Mouse (Mus musculus): Measurements from ENCODE around the gene Rab40c.

Gene Rab40c

DNA sequence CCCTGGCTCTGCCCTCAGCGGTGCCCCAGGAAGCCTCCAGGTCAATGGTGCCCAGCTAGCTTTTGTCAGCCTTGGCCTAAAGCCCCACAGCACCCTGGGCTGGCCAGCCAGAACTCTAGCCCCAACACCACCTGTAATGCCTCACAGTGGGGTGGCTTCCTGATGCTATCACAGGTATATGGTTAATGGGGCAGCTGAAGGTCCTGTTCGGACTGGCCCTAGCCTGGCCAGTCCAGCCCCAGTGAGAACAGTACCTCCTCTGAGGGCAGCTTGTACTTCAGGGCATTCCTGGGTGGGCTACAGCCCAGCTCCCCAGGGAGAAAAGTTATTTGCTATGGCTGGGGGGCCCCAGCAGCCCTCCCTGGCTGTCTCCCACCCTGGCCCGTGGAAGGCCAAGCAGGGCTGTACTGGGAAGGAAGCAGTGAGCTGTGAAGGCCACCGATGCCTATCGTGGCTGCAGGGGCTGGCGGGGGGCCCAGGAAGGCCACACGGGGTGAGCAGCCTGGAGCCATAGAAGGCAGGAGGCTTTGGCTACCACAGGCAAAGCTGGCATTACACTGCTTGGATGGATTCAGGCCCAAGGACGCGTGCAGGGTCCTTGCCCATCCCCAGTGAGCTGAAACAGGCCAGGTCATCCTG is 26.1 kb upstream of the Rab40c start:
- DNase-seq: peak in 1 of 2 experiments; percentile 39

DNA sequence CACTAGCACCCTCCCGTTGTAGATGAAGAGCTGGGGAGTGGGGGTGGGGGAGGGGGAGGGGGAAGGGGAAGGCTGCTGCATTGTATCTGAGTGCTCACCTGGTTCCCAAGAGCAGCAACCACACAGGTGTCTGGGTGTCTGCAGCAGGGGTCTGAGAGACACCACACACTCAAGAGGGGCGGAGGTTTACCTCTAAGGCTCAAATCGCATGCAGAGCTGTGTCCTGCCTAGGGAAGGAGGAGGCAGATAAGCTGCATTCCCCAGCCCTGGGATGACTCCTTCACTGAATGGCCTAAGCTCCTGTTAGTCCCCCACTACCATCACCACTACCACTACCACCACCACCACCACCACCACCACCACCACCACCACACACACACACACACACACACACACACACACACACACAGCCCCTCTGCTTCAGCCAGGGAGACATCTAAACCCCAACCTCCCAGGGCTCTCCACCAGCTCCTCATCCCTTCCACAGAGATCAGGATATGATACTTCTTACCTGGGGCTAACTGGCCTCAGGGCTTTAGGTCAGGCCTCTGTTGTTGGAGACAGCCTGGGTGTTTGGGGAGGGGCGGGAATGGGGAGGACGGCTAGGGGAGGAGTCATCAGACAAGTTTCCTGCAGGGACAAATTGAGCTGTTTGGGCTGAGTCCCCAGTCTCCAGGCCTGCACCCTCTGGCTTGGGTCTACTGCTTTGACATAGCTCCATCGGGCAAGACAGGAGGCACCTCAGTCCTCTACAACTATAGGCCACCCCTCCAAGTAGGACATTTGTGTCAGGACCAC is 25.0 kb upstream of the Rab40c start, which contains the start of the genes Pigq and Nhlrc4:
Gene Pigq, minus strand, starts transcription at position 571 of the 798 bp plus-strand sequence.
Gene Nhlrc4, minus strand, starts transcription at position 596 of the 798 bp plus-strand sequence.
- DNase-seq: no peak

- DNase-seq: no peak
Observed at GRCm38 (mm10) chr17:25943769-25944168, 24.2 kb upstream of the Rab40c start.

GRCm38 (mm10) chr17:25943221-25943620 is 23.7 kb upstream of the Rab40c start:
- no peak for DNase-seq

GRCm38 (mm10) chr17:25942597-25943151 is 23.1 kb upstream of the Rab40c start:
- DNase-seq: no peak

- peak; percentile 91 to 93 for DNase-seq
Observed at GRCm38 (mm10) chr17:25941511-25942241, 22.1 kb upstream of the Rab40c start.

DNA sequence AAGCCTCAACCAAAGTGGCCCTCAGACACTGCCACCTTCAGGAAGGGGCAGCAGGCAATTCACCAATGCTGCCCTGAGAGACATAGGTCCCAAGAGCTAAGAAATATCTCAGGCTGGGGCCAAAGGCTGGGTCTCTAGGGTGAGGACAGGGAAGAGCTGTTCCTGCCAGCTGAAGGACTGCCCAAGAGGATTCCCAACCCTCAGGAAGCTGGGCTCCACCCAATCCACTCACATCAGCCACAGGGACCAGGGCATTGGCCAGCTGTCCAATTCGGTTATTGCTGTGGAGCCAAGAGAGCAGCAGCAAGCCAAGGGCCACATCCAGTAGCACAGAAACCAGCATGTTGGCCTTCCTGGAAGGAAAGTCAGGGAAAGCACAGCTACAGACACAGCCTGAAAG is 15.0 kb upstream of the Rab40c start:
- no peak for DNase-seq

DNA sequence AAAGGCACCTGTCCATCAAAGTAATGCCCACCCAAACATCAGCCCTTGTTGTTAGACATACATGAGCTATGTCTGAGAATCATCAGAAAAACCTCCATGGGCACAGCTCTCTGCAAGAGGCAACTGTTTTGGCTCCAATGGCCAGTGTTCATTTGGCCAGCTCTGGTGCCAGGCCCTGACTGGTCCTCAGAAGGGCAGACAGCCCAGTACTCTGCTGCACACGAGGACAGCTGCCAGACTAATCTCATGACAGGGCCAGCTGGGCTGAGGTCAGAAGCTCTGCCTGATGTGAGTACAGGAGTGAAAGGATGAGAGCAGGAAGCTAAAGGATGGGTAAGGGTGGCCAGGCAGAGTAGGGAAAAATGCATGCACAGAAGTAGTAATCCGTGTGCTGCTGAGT is 5.8 kb upstream of the Rab40c start:
- peak; percentile 75 to 84 for DNase-seq

DNA sequence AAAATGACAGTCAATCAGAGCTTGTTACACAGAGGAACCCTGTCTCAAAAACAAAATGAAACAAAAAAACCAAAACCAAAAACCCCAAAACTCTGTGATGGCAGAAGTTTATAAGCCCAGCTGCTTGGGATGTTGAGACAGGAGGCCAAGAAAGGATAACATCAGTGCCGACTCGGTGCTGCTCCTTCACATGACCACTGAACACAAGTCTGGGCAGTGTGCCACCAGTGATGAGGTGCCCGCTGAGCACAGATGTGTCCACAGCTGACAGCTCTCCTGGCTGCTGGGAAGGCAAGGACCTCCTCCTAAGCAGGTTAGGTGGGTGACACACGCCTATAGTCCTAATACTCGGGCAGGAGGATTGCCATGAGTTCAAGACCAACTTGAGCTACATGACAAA is 2.6 kb upstream of the Rab40c start:
- DNase-seq: peak in 1 of 2 experiments; percentile 55

DNA sequence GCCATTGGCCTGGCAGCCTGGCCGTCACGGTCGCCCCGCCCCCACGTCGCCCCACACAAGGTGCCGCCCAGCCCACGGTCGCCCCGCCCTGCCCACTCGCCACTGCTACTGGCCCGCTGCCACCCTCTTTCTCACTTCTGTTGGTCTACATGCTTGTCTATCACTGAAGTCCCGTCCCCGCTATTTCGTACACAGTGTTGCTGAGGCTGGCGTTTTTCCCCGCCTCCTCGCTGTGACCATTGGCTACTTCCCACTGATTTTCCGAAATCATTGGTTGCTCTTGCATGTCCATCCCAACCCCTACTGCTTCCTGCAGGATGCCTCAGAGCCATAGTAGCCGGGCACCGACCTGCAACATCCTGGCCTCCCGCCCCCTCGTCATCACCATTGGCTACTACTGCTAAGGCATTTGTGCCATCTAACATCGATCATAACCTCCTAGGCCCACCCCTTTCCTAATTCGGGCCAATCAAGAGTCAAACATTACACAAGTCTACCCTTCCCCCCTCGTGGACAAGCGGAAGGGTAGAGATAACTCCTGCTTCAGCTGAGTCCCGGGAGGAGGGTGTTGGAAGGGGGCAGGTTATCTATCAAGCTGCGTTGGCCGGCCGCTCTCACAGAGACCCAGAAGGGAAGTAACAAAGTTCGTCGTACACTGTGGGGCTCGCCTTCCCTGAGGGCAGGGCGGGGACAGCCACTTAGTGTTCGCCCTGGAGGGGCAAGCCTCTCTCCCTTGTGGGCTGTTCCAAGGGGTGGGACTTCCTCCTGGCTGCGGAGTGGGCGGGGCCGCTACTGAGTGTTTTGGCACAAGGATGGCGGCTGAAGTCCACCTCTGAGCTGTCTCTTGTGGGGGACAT is 487 bp upstream of the Rab40c start:
- DNase-seq: peak; percentile 100

GRCm38 (mm10) chr17:25918037-25918750 is 1.3 kb downstream of the Rab40c start:
- no peak for DNase-seq

DNA sequence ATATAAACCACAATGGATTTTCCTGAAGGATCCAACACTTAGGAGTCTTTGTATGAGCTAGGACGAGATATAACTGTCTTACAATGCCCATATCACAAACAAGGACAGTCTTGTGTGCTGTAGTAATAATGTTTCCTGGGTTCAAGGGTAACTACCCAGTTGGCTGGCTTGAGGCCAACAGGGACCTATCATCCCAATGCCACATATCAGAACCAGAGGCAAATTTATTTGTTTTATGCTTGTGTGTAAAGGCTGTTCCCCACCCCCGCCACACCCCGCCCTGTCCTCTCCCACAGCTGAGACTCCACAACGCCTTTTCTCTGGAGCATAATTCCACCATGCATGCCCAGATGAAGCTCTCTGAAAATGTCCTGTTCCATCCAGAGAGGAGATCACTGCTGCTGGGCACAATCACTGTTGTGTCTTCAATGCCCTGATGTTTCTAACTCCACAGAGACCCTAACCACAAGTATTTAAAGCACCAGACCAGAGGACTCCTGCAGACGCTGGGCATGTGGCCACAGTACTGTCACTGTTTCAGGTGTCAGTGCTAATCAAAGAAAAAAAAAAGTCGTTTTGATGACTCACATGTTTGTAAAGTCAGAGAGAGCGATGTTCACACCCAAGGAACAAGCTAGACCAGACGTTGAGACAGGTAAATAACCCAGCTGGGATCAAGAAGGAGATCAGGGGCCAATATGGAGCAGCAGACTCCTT is 2.4 kb downstream of the Rab40c start:
- no peak for DNase-seq

DNA sequence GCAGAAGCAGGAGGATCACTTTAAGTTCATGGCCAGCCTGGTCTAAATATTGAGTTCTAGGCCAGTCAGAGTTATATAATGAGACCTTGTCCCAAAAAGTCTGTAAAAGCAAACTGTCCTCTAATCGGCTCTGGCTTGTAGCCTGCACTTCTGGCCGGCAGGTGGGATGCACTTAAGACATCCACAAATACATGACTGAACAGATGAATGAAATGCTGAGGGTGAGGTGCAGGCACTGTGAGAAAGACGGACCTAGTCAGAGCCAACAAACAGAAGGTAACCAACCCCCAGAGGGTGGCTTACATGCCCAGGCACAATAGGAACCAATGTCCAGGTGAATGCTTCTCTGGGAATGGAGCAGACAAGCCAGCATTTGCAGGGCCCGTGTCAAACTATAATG is 5.2 kb downstream of the Rab40c start:
- peak in 1 of 2 experiments; percentile 39 for DNase-seq

DNA sequence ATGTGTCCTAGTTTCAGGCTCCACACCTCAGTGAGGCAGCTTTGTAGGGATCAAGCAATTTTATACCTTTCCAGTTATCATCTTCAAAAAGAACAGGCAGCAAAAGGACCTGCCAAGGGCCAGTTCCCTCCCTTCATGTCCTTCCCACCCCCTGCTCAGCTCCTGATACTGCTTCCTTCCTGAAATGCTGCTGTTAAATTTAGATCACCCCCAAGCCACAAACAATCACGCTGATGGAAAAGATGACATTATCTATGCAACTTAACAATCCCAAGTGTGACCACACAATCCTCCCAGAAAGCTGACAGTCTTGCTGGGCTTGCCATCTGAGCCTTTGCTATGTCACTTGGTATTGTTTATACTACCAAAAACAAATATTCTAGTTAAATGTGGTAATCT is 5.7 kb downstream of the Rab40c start:
- DNase-seq: peak in 1 of 2 experiments; percentile 39

GRCm38 (mm10) chr17:25913186-25913876 is 6.2 kb downstream of the Rab40c start:
- peak; percentile 45 to 61 for DNase-seq

DNA sequence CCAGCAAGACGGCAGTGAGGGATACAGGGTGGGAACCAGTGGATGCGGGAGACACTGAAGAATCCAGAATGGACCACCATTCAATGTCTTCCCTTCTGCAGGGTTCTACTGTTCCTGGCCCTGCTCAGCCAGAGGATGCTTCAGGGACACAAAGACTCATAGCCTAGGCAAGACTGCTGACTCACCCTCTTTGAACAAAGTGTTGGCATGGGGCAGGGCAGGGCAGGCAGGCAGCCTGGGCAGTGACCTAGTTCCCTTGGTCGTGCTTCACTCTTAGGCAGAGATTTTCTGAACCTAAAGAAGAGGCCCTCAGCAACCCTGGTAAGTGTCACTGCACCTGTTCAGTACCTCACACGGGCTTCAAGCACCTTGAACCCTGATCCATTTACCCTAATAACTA is 7.7 kb downstream of the Rab40c start:
- DNase-seq: peak; percentile 53 to 63

GRCm38 (mm10) chr17:25907640-25908039 is 11.9 kb downstream of the Rab40c start:
- DNase-seq: no peak

DNA sequence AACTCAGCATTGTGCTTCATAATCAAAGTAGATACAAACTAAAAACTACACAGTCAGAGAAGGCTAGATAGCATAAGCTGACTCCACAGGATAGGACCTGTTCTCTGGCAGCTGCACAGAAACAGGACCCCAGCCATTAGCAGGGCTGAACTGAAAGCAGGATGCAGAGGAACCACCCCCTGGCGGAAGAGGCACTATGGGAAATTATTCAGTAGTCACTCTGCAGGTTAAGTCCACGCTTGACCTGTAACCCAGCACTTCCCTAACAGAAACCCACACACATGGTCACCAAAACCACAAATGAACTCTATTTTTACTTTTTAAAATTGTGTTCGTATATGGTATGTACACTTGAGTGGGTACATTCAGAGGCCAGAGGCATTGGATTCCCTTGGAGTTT is 16.5 kb downstream of the Rab40c start:
- no peak for DNase-seq

DNA sequence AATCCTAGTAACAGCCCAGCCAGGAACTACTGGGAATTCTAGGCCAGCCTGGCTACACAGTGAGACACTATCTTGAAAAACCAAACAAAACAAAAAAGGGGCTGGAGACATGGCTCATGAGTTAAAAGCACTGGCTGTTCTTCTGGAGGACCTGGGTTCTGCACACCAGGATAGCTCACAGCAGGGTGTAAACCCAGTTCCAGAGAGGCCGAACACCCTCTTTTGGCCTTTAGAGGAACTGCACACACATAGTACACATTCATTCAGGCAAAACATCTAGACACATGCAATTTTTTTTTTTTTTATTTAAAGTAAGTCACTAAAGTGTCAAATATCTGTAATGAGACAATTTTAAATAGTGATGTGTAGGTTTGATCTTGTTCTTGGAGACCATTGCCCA is 19.3 kb downstream of the Rab40c start:
- DNase-seq: no peak

GRCm38 (mm10) chr17:25895891-25896290 is 23.6 kb downstream of the Rab40c start:
- no peak for DNase-seq

Measured in cerebellum, postnatal 14 days (tissue).